Mouse (Mus musculus): ENCODE data around the gene Rab11fip3. TPM values are rescaled to one million over a fixed set of nuclear protein-coding genes. Genes with fewer than 3 reads are reported as not detected.
"Not testable (repeated sequence)": the region's sequence is repeated elsewhere in the genome, so short reads cannot be mapped to it uniquely, and the experiment has no call there.

The Rab11fip3 gene
- 27.4 and 29.5 TPM in 2 replicates for polyA plus RNA-seq (2014; fragmentation: Nextera tagmentation; extraction: Ambion mirVana)

GRCm38 (mm10) chr17:26068831-26069739 lies at the start of gene Rab11fip3:
Gene Rab11fip3, minus strand, starts transcription at chr17:26069555.
- Histone ChIP-seq H3K9me3 (ENCODE audit: control insufficient read depth, low read length) (no peaks in the 10 kb centered on the region), H3K4me1 (replicated peaks; ENCODE audit: control insufficient read depth, insufficient read depth, low read length) (peaks cover 40% of the 10 kb centered on the region), H3K4me2 (replicated peaks) (peak within 1 kb of the TSS; percentile 100), H3K9ac (peak within 1 kb of the TSS; percentile 91), H3K36me3 (replicated peaks; ENCODE audit: control insufficient read depth, insufficient read depth) (peaks cover 13% of the 10 kb centered on the region), H3K27ac (peak within 1 kb of the TSS; percentile 91), H3K4me3 (replicated peaks; ENCODE audit: low read length) (peak within 1 kb of the TSS; percentile 61), H3K27me3 (ENCODE audit: control insufficient read depth, insufficient read depth, low read length) (0 out of 2 replicates have a peak, but pooled peaks cover 4% of the 10 kb centered on the region)
- DNase-seq (ENCODE audit: low spot score) (peak; percentile 95), ATAC-seq (ENCODE audit: low FRiP score) (peak; percentile 93)
- WGBS: under 1% methylated on average over 93 of the region's 94 CpGs

- H3K9me3 ChIP-seq (ENCODE audit: control insufficient read depth, low read length): no peaks in the 10 kb centered on the region
- H3K4me2 ChIP-seq (replicated peaks): no peak overlapping the region
- 89% methylated on average over 17 of the region's 17 CpGs for WGBS
- no peak overlapping the region for H3K27ac ChIP-seq
- no peak overlapping the region for H3K4me3 ChIP-seq (replicated peaks; ENCODE audit: low read length)
- DNase-seq (ENCODE audit: low spot score): no peak
- H3K27me3 ChIP-seq (ENCODE audit: control insufficient read depth, insufficient read depth, low read length): peaks cover 42% of the 10 kb centered on the region
- no peaks in the 10 kb centered on the region for H3K36me3 ChIP-seq (replicated peaks; ENCODE audit: control insufficient read depth, insufficient read depth)
- peaks cover 9% of the 10 kb centered on the region; the same call in 1 of the 2 replicates for H3K4me1 ChIP-seq (replicated peaks; ENCODE audit: control insufficient read depth, insufficient read depth, low read length)
- H3K9ac ChIP-seq: no peak overlapping the region
- no peak for ATAC-seq (ENCODE audit: low FRiP score)
These were observed 47.3 kb upstream of the Rab11fip3 start for GRCm38 (mm10) chr17:26116503-26117258.

- WGBS: 83% methylated on average over 2 of the region's 3 CpGs
These were observed 46.7 kb upstream of the Rab11fip3 start for GRCm38 (mm10) chr17:26115956-26116487.

GRCm38 (mm10) chr17:26115205-26115898 lies 46.0 kb upstream of the Rab11fip3 start:
- WGBS: 81% methylated on average over 7 of the region's 7 CpGs
- peaks cover 55% of the 10 kb centered on the region for H3K27me3 ChIP-seq (ENCODE audit: control insufficient read depth, insufficient read depth, low read length)
- ATAC-seq (ENCODE audit: low FRiP score): no peak

More at GRCm38 (mm10) chr17:26115956-26116487, 46.7 kb upstream of the Rab11fip3 start:
- Histone ChIP-seq H3K36me3 (replicated peaks; ENCODE audit: control insufficient read depth, insufficient read depth) (no peaks in the 10 kb centered on the region), H3K9me3 (ENCODE audit: control insufficient read depth, low read length) (no peaks in the 10 kb centered on the region), H3K27me3 (ENCODE audit: control insufficient read depth, insufficient read depth, low read length) (peaks cover 48% of the 10 kb centered on the region), H3K4me3 (replicated peaks; ENCODE audit: low read length) (no peak overlapping the region), H3K27ac (no peak overlapping the region), H3K9ac (no peak overlapping the region), H3K4me2 (replicated peaks) (no peak overlapping the region), H3K4me1 (replicated peaks; ENCODE audit: control insufficient read depth, insufficient read depth, low read length) (peaks cover 9% of the 10 kb centered on the region; the same call in 1 of the 2 replicates)
- DNase-seq (ENCODE audit: low spot score): no peak
- no peak for ATAC-seq (ENCODE audit: low FRiP score)

GRCm38 (mm10) chr17:26114461-26114860 lies 45.1 kb upstream of the Rab11fip3 start:
- not testable (repeated sequence) for H3K36me3 ChIP-seq (replicated peaks; ENCODE audit: control insufficient read depth, insufficient read depth); ATAC-seq (ENCODE audit: low FRiP score); H3K4me3 ChIP-seq (replicated peaks; ENCODE audit: low read length); H3K4me1 ChIP-seq (replicated peaks; ENCODE audit: control insufficient read depth, insufficient read depth, low read length); H3K27ac ChIP-seq; DNase-seq (ENCODE audit: low spot score); H3K9ac ChIP-seq; H3K9me3 ChIP-seq (ENCODE audit: control insufficient read depth, low read length); H3K4me2 ChIP-seq (replicated peaks)
- H3K27me3 ChIP-seq (ENCODE audit: control insufficient read depth, insufficient read depth, low read length): peaks cover 59% of the 10 kb centered on the region
- 64% methylated on average over 7 of the region's 7 CpGs for WGBS

More at GRCm38 (mm10) chr17:26115205-26115898, 46.0 kb upstream of the Rab11fip3 start:
- H3K4me1 ChIP-seq (replicated peaks; ENCODE audit: control insufficient read depth, insufficient read depth, low read length): peaks cover 8% of the 10 kb centered on the region; the same call in 1 of the 2 replicates
- H3K27ac ChIP-seq: no peak overlapping the region
- no peak for DNase-seq (ENCODE audit: low spot score)
- no peaks in the 10 kb centered on the region for H3K9me3 ChIP-seq (ENCODE audit: control insufficient read depth, low read length)
- no peak overlapping the region for H3K4me3 ChIP-seq (replicated peaks; ENCODE audit: low read length)
- H3K36me3 ChIP-seq (replicated peaks; ENCODE audit: control insufficient read depth, insufficient read depth): no peaks in the 10 kb centered on the region
- H3K9ac ChIP-seq: no peak overlapping the region
- H3K4me2 ChIP-seq (replicated peaks): no peak overlapping the region

- Histone ChIP-seq H3K4me3 (replicated peaks; ENCODE audit: low read length) (peak overlapping the region; percentile 80), H3K9me3 (ENCODE audit: control insufficient read depth, low read length) (no peaks in the 10 kb centered on the region), H3K4me1 (replicated peaks; ENCODE audit: control insufficient read depth, insufficient read depth, low read length) (peaks cover 5% of the 10 kb centered on the region; the same call in 1 of the 2 replicates), H3K4me2 (replicated peaks) (peak overlapping the region; percentile 92), H3K9ac (peak overlapping the region; percentile 83), H3K36me3 (replicated peaks; ENCODE audit: control insufficient read depth, insufficient read depth) (no peaks in the 10 kb centered on the region), H3K27ac (no peak overlapping the region), H3K27me3 (ENCODE audit: control insufficient read depth, insufficient read depth, low read length) (peaks cover 59% of the 10 kb centered on the region)
- ATAC-seq (ENCODE audit: low FRiP score): no peak
- WGBS: 13% methylated on average over 8 of the region's 8 CpGs
- DNase-seq (ENCODE audit: low spot score): no peak
These were observed 44.7 kb upstream of the Rab11fip3 start for GRCm38 (mm10) chr17:26114061-26114460.

- 1% methylated on average over 70 of the region's 75 CpGs for WGBS
- peaks cover 59% of the 10 kb centered on the region for H3K27me3 ChIP-seq (ENCODE audit: control insufficient read depth, insufficient read depth, low read length)
These were observed 44.0 kb upstream of the Rab11fip3 start, which contains the start of gene Tmem8 for GRCm38 (mm10) chr17:26113181-26113948. Gene Tmem8, plus strand, starts transcription at chr17:26113299.

GRCm38 (mm10) chr17:26112751-26113150 lies 43.4 kb upstream of the Rab11fip3 start:
- peaks cover 59% of the 10 kb centered on the region for H3K27me3 ChIP-seq (ENCODE audit: control insufficient read depth, insufficient read depth, low read length)
- H3K4me1 ChIP-seq (replicated peaks; ENCODE audit: control insufficient read depth, insufficient read depth, low read length): peaks cover 5% of the 10 kb centered on the region; the same call in 1 of the 2 replicates
- ATAC-seq (ENCODE audit: low FRiP score) (no peak), DNase-seq (ENCODE audit: low spot score) (no peak)
- H3K4me2 ChIP-seq (replicated peaks): peak overlapping the region; percentile 92
- H3K27ac ChIP-seq: peak overlapping the region; percentile 45; the same call in 1 of the 2 replicates
- H3K9me3 ChIP-seq (ENCODE audit: control insufficient read depth, low read length): no peaks in the 10 kb centered on the region
- H3K9ac ChIP-seq: peak overlapping the region; percentile 83
- 18% methylated on average over 14 of the region's 14 CpGs for WGBS
- peak overlapping the region; percentile 80 for H3K4me3 ChIP-seq (replicated peaks; ENCODE audit: low read length)
- H3K36me3 ChIP-seq (replicated peaks; ENCODE audit: control insufficient read depth, insufficient read depth): no peaks in the 10 kb centered on the region

More at GRCm38 (mm10) chr17:26113181-26113948, 44.0 kb upstream of the Rab11fip3 start, which contains the start of gene Tmem8:
- ATAC-seq (ENCODE audit: low FRiP score): peak; percentile 65
- Histone ChIP-seq H3K36me3 (replicated peaks; ENCODE audit: control insufficient read depth, insufficient read depth) (no peaks in the 10 kb centered on the region), H3K4me1 (replicated peaks; ENCODE audit: control insufficient read depth, insufficient read depth, low read length) (peaks cover 5% of the 10 kb centered on the region; the same call in 1 of the 2 replicates), H3K27ac (peak within 1 kb of the TSS; percentile 45; the same call in 1 of the 2 replicates), H3K9me3 (ENCODE audit: control insufficient read depth, low read length) (no peaks in the 10 kb centered on the region), H3K4me3 (replicated peaks; ENCODE audit: low read length) (peak within 1 kb of the TSS; percentile 80), H3K9ac (peak within 1 kb of the TSS; percentile 83), H3K4me2 (replicated peaks) (peak within 1 kb of the TSS; percentile 92)
- DNase-seq (ENCODE audit: low spot score): peak; percentile 59
